Mouse (Mus musculus): ENCODE data around the gene Tbk1. TPM values are rescaled to one million over a fixed set of nuclear protein-coding genes. Genes with fewer than 3 reads are reported as not detected.

Tbk1 gene
- polyA plus RNA-seq, 1 experiment from 2014 or later, result 31.2 TPM

- Histone ChIP-seq H3K27ac (no peak overlapping the region), H3K4me3 (replicated peaks) (no peak overlapping the region), H3K4me1 (no peaks in the 10 kb centered on the region), H3K4me2 (no peak overlapping the region), H3K27me3 (no peaks in the 10 kb centered on the region), H3K9me3 (replicated peaks) (no peaks in the 10 kb centered on the region), H3K9ac (no peak overlapping the region), H3K36me3 (peaks cover 95% of the 10 kb centered on the region)
- 93% methylated on average over 13 of the region's 13 CpGs for WGBS
- ATAC-seq (replicated peaks; ENCODE audit: low FRiP score), result no peak
These were observed 28.7 kb upstream of the Tbk1 start for GRCm38 (mm10) chr10:121615146-121615870.

- no peak overlapping the region for H3K4me2 ChIP-seq
- 87% methylated on average over 13 of the region's 13 CpGs for WGBS
- H3K9ac ChIP-seq, result no peak overlapping the region
- no peak overlapping the region for H3K27ac ChIP-seq
- no peaks in the 10 kb centered on the region for H3K9me3 ChIP-seq (replicated peaks)
- H3K4me1 ChIP-seq, result no peaks in the 10 kb centered on the region
- 0 out of 2 replicates have a peak, but pooled peaks have one; percentile 9 for ATAC-seq (replicated peaks; ENCODE audit: low FRiP score)
- H3K27me3 ChIP-seq, result no peaks in the 10 kb centered on the region
- peaks cover 95% of the 10 kb centered on the region for H3K36me3 ChIP-seq
- H3K4me3 ChIP-seq (replicated peaks), result no peak overlapping the region
These were observed 27.0 kb upstream of the Tbk1 start for GRCm38 (mm10) chr10:121613570-121613969.

DNA sequence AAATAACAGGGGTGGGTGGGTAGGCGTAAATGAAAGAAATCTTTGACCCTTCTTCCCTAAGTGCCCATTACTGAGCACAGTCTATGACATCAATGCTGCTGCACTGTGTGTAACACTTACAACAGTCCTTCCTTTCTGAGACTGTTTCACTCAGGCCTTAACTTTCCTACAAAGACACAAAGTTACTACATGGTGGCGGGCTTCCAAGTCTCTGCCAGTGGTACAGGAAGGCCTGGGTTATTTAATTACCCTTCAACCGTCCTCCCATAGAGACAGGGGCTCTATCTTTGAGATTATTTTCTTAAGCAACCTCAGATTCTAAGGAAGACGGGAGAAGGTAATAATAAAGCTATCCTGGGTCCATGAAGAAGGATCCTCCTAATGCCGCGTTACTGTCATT, 25.9 kb upstream of the Tbk1 start:
- Histone ChIP-seq H3K4me2 (no peak overlapping the region), H3K27me3 (no peaks in the 10 kb centered on the region), H3K9ac (no peak overlapping the region), H3K9me3 (replicated peaks) (no peaks in the 10 kb centered on the region), H3K4me1 (no peaks in the 10 kb centered on the region), H3K4me3 (replicated peaks) (no peak overlapping the region), H3K36me3 (peaks cover 95% of the 10 kb centered on the region), H3K27ac (no peak overlapping the region)
- no peak for ATAC-seq (replicated peaks; ENCODE audit: low FRiP score)
- 86% methylated on average over 6 of the region's 6 CpGs for WGBS

DNA sequence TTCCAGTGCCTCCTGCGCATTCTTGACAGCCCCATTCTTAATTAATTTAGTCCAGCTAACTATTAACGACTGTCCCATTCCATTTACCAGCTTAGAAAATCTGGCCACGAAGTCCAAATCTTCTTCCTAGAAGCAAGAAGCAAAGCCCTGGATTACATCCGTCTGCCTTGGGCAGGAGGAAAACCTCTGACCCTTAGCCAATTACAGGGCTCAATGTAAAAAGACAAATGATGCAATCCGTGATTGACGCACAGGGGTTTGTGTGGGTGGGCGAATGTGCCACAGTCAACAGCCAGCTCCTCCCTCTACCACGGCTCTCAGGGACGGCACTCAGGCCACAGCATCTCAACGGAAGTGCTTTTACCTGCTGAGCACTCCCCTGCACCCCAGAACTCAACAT, 25.0 kb upstream of the Tbk1 start:
- H3K9me3 ChIP-seq (replicated peaks), result no peaks in the 10 kb centered on the region
- no peaks in the 10 kb centered on the region for H3K4me1 ChIP-seq
- no peak overlapping the region for H3K27ac ChIP-seq
- peaks cover 95% of the 10 kb centered on the region for H3K36me3 ChIP-seq
- H3K27me3 ChIP-seq, result no peaks in the 10 kb centered on the region
- no peak overlapping the region for H3K9ac ChIP-seq
- H3K4me2 ChIP-seq, result no peak overlapping the region
- H3K4me3 ChIP-seq (replicated peaks), result no peak overlapping the region
- ATAC-seq (replicated peaks; ENCODE audit: low FRiP score), result no peak
- WGBS, result 77% methylated on average over 10 of the region's 10 CpGs

DNA sequence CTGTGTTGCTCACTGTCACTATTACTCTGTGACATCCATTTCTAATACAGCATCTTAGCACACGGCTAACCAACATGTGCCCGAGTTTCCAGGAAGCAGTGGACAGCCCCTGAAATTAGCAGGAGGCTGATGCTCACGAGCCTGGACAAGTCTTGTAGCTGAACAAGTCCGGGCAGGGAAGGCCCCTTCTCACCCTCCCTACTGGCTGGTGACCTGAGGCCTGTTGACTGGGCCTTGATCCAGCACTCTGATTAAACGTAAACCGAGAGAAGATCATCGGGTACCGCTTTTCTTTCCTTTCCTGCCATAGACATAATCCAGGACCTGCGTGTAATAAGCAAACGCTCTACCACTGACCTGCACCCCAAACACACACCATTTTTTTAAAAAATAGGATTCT, 21.6 kb upstream of the Tbk1 start:
- no peaks in the 10 kb centered on the region for H3K27me3 ChIP-seq
- no peaks in the 10 kb centered on the region for H3K4me1 ChIP-seq
- no peak overlapping the region for H3K4me3 ChIP-seq (replicated peaks)
- ATAC-seq (replicated peaks; ENCODE audit: low FRiP score), result no peak
- no peak overlapping the region for H3K4me2 ChIP-seq
- no peak overlapping the region for H3K27ac ChIP-seq
- WGBS, result 94% methylated on average over 10 of the region's 10 CpGs
- no peak overlapping the region for H3K9ac ChIP-seq
- no peaks in the 10 kb centered on the region for H3K9me3 ChIP-seq (replicated peaks)
- peaks cover 97% of the 10 kb centered on the region for H3K36me3 ChIP-seq

DNA sequence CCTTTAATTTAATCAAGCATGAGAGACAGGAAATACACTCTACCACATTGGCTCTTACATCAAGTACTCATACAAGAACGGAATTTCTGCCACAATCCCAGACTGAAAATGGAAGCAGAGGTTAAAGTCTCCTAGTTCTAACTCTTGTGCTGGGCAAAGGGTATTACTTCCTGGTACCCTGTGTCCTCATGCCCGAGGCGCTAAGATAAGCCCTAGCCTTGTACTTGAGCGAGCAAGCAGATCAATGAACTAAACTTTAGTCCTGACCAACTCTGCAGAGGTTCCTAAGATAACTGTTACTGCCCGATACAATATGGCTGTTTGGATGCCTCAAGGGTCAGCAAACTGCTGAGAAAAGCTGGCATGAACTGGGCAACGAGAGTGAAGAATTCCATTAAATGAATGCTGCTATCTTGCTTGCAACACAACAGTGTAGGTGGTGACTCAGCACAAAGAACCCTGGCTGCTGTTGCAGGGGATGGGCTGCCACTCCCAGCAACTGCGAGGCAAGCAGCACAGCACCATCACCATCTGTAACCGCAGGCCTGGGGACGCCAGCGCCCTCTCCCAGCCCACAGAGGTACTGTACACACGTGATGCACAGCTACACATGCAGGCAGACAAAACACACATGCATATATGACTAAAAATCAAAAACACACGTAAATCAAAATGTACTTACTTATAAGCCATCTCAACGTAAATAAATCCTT, 18.2 kb upstream of the Tbk1 start:
- Histone ChIP-seq H3K4me2 (no peak overlapping the region), H3K27ac (no peak overlapping the region), H3K27me3 (no peaks in the 10 kb centered on the region), H3K9ac (no peak overlapping the region), H3K36me3 (peaks cover 98% of the 10 kb centered on the region), H3K9me3 (replicated peaks) (no peaks in the 10 kb centered on the region), H3K4me1 (no peaks in the 10 kb centered on the region), H3K4me3 (replicated peaks) (no peak overlapping the region)
- no peak for ATAC-seq (replicated peaks; ENCODE audit: low FRiP score)
- 93% methylated on average over 13 of the region's 13 CpGs for WGBS

- Histone ChIP-seq H3K4me2 (no peak overlapping the region), H3K4me3 (replicated peaks) (no peak overlapping the region), H3K9ac (no peak overlapping the region), H3K4me1 (no peaks in the 10 kb centered on the region), H3K27ac (no peak overlapping the region), H3K9me3 (replicated peaks) (no peaks in the 10 kb centered on the region), H3K36me3 (peaks cover 100% of the 10 kb centered on the region), H3K27me3 (no peaks in the 10 kb centered on the region)
- WGBS, result 84% methylated on average over 4 of the region's 4 CpGs
- ATAC-seq (replicated peaks; ENCODE audit: low FRiP score), result no peak
These were observed 17.0 kb upstream of the Tbk1 start for GRCm38 (mm10) chr10:121603556-121603955.

GRCm38 (mm10) chr10:121601272-121601671, 14.7 kb upstream of the Tbk1 start:
- H3K27me3 ChIP-seq, result no peaks in the 10 kb centered on the region
- H3K27ac ChIP-seq, result no peak overlapping the region
- no peak for ATAC-seq (replicated peaks; ENCODE audit: low FRiP score)
- no peaks in the 10 kb centered on the region for H3K4me1 ChIP-seq
- H3K4me2 ChIP-seq, result no peak overlapping the region
- H3K36me3 ChIP-seq, result peaks cover 100% of the 10 kb centered on the region
- no peak overlapping the region for H3K4me3 ChIP-seq (replicated peaks)
- WGBS, result 86% methylated on average over 6 of the region's 6 CpGs
- H3K9ac ChIP-seq, result no peak overlapping the region
- H3K9me3 ChIP-seq (replicated peaks), result no peaks in the 10 kb centered on the region

DNA sequence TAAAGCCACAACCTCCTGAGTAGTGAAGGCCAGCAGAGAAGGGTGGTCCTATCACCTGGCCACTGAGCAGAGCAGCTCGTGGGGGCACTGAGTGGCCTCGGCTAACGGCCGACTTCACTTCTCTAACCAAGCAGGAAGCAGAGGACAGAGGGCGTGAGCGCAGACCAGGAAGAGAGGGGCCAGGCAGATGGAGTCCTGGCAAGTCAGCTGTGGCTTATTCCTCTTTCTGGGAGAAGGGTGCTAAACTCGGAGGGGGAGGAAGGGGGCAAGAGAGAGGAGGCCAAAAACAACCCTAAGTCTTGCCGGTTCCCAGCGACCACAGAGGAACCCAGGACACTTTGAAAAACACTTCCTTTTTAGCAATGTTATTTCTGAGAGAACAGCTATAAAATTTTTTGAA, 10.0 kb upstream of the Tbk1 start:
- no peak for ATAC-seq (replicated peaks; ENCODE audit: low FRiP score)
- H3K27me3 ChIP-seq, result no peaks in the 10 kb centered on the region
- H3K9me3 ChIP-seq (replicated peaks), result no peaks in the 10 kb centered on the region
- peaks cover under 1% of the 10 kb centered on the region; the same call in 1 of the 2 replicates for H3K4me1 ChIP-seq
- no peak overlapping the region for H3K27ac ChIP-seq
- peaks cover 96% of the 10 kb centered on the region for H3K36me3 ChIP-seq
- H3K9ac ChIP-seq, result no peak overlapping the region
- WGBS, result 76% methylated on average over 9 of the region's 9 CpGs
- no peak overlapping the region for H3K4me2 ChIP-seq
- no peak overlapping the region for H3K4me3 ChIP-seq (replicated peaks)

DNA sequence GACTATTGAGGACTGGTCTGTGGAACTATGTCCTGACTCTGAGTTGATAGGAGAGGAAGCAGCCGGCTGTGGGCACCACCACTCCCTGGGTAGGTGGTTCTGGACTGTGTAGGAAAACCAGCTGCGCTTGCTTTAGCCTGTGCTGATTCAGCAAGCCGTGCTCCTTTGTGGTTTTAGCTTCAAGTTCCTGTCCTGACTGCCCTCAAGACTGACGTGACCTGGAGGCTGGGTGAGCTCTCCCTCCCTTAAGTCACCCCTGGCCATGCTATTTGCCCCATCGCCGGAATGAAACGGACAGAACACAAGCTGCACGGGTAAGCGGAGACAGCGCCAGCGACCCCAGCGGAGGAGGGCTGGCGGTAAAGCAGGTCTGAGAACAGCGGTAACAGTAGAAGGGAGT, 4.5 kb upstream of the Tbk1 start:
- Histone ChIP-seq H3K36me3 (peaks cover 68% of the 10 kb centered on the region), H3K4me2 (no peak overlapping the region), H3K4me1 (peaks cover 8% of the 10 kb centered on the region; the same call in 1 of the 2 replicates), H3K27ac (peak overlapping the region; percentile 77), H3K9ac (no peak overlapping the region), H3K4me3 (replicated peaks) (no peak overlapping the region), H3K27me3 (no peaks in the 10 kb centered on the region), H3K9me3 (replicated peaks) (no peaks in the 10 kb centered on the region)
- ATAC-seq (replicated peaks; ENCODE audit: low FRiP score), result peak; percentile 21; the same call in 1 of the 2 replicates
- 59% methylated on average over 14 of the region's 14 CpGs for whole genome bisulfite sequencing

GRCm38 (mm10) chr10:121587371-121587840, 819 bp upstream of the Tbk1 start:
- no peak for ATAC-seq (replicated peaks; ENCODE audit: low FRiP score)
- H3K4me3 ChIP-seq (replicated peaks), result peak overlapping the region; percentile 89
- H3K36me3 ChIP-seq, result peaks cover 54% of the 10 kb centered on the region
- peak overlapping the region; percentile 65 for H3K4me2 ChIP-seq
- peaks cover 17% of the 10 kb centered on the region for H3K4me1 ChIP-seq
- WGBS, result 64% methylated on average over 6 of the region's 6 CpGs
- H3K9ac ChIP-seq, result peak overlapping the region; percentile 87
- H3K9me3 ChIP-seq (replicated peaks), result no peaks in the 10 kb centered on the region
- no peaks in the 10 kb centered on the region for H3K27me3 ChIP-seq
- H3K27ac ChIP-seq, result peak overlapping the region; percentile 85; the same call in 1 of the 2 replicates

DNA sequence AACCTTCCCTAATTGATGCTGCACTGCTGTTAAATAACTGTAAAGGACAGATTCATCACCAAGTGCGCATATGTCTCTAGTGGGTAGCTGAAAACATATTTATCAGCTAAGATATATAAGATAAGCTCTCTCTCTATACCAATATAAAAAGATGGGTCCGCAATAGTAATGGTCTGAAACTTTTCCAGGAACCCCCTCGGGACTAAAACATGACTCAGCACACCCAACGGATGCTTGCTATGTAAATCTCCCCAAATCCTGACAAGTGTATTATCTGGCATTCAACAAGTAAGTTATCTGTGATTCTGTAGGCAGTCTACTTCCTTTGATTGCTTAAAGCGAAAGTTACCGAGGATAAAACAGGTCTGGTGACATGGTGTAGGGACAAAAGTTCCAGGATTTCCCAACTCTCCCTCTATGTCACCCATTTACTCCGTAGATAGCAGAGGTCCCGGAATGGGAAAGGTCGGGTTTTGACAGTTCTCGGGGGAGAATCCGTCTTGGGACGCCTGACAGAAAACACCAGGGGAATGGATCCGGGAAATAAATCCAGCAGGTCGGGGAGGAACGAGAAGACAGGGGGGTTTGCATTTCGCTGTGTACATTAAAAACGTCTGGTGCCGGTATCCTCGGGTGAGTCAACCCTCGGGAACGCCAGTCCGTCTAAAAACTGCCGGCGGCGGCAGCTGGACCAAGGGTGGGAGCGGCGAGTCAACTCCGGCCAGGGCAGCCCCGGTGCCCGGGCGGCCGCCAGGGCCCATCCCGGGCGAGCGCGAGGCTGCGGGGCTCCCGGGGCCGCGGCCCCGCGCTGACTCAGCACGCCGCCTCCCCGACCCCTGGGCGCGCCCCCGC, 570 bp downstream of the Tbk1 start:
- peak overlapping the region; percentile 87 for H3K9ac ChIP-seq
- H3K9me3 ChIP-seq (replicated peaks), result no peaks in the 10 kb centered on the region
- H3K36me3 ChIP-seq, result peaks cover 55% of the 10 kb centered on the region
- 3% methylated on average over 40 of the region's 48 CpGs for WGBS
- H3K4me1 ChIP-seq, result peaks cover 14% of the 10 kb centered on the region
- ATAC-seq (replicated peaks; ENCODE audit: low FRiP score), result peak; percentile 82
- peak overlapping the region; percentile 85 for H3K27ac ChIP-seq
- H3K4me3 ChIP-seq (replicated peaks), result peak overlapping the region; percentile 89
- peak overlapping the region; percentile 65 for H3K4me2 ChIP-seq
- H3K27me3 ChIP-seq, result no peaks in the 10 kb centered on the region

All from kidney, embryonic 15.5 days (tissue).